Mouse (Mus musculus): Measurements from ENCODE around the gene Mrps7.

The Mrps7 gene

GRCm38 (mm10) chr11:115603476-115604303 is at the start of gene Mrps7, which contains the start of gene Gga3:
Mrps7 (plus strand) TSS chr11:115603925.
Gga3 (minus strand) TSS chr11:115604051.
- DNase-seq, result peak; percentile 91 to 94

DNA sequence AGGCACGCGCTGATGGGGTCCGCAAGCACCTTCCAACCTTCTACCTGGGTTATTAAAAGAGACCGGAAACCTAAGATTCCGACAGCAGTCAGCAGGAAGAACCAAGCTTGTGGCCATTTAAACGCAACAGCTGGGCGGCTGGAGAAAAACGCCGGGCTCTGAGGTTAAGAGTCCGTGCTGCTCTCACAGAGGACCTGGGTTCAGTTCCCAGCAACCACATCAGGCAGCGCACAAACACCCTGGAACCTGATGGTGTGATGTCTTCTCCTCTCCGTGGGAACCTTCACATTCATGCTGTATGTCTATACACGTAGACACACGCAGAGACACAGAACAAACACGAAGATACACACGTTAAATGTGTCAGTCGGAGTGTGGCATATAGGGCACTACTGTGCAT is 48.0 kb upstream of the Mrps7 start:
- no peak for DNase-seq

GRCm38 (mm10) chr11:115563406-115563805 is 40.3 kb upstream of the Mrps7 start:
- DNase-seq, result no peak

GRCm38 (mm10) chr11:115564064-115564809 is 39.5 kb upstream of the Mrps7 start, which contains the start of gene Nup85:
Nup85 (plus strand) TSS chr11:115564434.
- peak; percentile 95 to 97 for DNase-seq

DNA sequence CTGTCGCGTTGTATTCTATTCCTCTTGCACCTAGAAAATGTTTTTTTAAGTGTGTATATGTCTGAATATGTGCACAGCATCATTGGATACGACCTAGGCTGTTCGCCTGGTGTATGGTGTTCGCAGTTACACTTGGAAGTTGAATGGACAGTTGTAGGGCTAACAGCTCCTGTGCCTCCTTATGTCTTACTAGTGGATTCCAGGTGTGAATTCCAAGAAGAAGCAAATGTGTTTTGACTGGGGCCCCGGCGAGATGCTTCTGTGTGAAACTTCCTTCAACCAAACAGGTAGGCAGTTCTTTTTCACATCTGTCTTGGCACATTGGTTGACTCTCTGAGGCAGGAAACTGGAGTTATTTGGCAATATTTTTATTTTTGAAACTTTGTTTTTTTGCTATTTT is 38.8 kb upstream of the Mrps7 start:
- no peak for DNase-seq

DNA sequence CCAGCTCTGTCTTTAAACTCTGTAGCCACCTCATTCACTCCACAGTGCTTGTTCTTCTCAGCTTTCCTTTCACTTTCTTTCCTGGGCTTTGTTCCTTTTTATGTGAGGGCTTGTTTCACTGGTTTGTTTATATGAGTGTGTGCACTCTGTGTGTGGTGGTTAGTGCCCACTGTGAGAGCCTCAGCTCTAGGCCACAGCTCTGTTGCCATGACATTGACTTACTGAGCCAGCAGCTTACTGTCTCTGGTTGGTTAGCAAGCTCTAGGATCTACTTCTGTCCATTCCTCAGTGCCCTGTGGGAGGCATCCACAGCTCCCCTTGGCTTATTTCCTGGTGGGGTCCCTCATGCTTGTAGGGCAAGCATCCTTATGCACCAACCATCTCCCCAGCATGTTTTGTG is 24.6 kb upstream of the Mrps7 start:
- DNase-seq, result no peak

DNA sequence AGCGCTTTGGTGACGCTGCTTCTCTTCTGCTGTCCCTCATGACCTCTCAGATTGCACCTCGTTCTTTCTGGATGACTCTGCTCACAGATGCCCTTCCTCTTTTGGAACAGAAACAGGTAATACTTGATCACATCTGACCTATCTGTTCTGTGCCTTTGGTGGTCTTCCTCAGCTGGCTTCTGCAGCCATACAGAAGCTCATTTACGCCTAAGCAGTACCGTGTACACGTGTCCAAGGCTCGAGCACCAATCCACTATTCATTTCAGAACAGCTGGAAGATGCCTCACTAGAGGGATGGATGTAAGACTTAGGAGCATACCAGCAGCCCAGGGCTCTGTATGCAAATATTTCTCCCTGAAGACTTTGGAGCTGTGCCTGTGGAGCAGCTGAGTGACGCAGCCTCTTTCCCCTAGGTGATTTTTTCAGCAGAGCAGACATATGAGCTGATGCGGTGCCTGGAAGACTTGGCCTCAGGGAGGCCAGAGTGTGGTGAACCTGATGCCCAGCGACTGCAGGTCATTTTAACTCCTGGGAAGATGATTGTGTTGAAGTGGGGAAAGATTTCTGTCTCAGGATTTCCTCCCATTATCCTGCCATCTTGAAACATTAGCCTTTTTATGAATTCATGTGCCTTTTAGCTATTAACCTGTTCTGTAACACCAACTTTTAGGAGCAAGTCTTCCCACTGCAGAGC is 20.7 kb upstream of the Mrps7 start:
- DNase-seq, result no peak

DNA sequence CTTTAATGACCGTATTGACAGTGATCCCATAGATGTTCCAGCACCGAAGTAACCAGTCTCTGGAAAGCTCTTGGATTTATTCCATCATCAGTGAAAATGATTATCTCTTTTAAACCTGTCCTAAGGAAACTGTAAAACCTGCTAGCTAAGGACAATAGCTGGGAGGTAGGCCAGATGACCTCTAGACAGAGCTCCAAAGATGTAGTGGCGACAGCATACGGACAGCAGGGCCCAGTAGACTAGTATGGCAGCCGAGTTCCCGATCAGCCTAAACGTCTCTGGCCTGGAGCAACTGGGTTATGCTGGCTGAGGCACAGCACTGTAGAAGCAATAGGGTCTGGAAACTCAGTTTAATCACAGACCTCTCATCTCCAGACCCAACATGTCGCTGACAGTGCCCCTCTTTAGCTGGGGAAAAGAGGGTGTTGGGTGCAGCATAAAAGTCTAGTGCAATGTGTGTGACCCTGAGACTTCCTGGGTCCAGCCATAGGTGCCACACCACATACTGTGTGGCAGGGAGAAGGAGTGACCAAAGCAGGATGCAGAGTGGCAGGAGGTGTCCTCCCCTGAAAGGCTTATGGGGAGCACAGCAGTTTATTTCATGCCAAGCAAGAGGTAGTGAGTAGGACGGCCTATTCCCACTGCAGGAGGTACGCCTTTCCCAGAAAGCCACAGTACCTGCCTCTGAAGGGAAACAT is 19.2 kb upstream of the Mrps7 start:
- no peak for DNase-seq

DNA sequence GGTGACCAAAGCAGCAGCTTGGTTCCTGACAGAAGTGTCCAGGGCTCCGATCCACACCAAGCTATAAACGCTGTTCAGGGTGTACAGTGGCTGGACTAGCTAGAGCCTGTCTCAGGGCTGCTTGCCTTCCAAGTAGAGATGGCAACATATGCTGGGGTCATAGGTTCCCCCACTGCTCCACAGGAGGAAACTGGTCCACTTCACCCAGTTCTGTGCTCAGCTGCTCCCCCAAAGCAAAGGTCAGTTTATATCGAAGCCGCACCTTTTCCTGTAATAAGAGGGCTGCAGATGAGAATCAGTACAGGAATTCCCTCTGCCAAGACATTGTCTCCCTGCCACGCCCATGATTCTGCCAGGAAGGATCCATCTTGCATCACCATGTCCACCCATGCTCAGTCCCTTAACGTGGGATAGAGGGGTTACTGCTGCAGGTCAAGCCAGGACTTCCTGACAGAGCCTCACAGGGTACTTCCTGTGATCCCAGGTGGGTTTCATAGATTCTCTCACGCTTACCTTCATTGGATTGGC is 18.1 kb upstream of the Mrps7 start:
- peak; percentile 30 to 48 for DNase-seq

GRCm38 (mm10) chr11:115586403-115586802 is 17.3 kb upstream of the Mrps7 start:
- no peak for DNase-seq

DNA sequence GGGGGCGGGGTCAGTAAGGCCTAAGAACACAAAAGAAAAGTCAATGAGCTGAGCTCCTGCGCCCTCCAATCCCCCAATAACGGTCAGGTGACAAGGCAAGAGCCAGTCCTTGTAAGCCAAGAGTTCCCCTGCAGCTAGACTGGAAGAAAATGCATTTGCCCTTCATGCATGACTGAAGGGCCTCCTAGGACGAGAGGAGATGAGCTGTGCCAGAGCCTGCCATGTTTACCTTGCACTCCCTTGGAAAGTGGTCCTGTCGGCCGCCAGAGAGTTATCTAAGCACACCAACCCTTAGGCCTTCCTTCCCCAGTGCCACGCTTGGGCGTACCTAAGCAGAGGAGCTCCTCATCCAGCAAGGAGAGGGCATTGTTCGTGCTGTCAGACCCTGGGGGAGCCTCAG is 15.7 kb upstream of the Mrps7 start:
- DNase-seq, result no peak

- no peak for DNase-seq
Measured at GRCm38 (mm10) chr11:115590526-115591075, 13.1 kb upstream of the Mrps7 start.

GRCm38 (mm10) chr11:115595209-115595608 is 8.5 kb upstream of the Mrps7 start:
- no peak for DNase-seq

DNA sequence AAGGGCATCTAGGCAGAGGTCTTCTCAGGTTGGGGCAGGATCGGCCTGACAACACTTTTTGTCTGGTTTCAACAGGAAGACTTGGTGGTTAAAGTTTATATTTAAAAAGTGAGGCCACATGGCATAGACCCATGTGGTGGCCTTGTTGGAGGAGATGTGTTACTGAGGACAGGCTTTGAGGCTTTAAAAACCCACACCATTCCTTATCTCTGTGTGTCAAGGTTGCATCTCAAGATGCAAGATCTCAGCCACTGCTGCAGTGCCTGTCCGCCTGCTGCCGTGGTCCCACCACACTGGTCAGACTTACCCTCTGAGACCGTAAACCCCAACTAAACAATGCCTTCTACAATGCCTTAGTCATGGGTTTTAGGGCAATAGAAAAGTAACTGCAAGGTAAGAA is 5.4 kb upstream of the Mrps7 start:
- DNase-seq, result no peak

GRCm38 (mm10) chr11:115599722-115600121 is 4.0 kb upstream of the Mrps7 start:
- DNase-seq, result no peak

GRCm38 (mm10) chr11:115600743-115601142 is 3.0 kb upstream of the Mrps7 start:
- no peak for DNase-seq

DNA sequence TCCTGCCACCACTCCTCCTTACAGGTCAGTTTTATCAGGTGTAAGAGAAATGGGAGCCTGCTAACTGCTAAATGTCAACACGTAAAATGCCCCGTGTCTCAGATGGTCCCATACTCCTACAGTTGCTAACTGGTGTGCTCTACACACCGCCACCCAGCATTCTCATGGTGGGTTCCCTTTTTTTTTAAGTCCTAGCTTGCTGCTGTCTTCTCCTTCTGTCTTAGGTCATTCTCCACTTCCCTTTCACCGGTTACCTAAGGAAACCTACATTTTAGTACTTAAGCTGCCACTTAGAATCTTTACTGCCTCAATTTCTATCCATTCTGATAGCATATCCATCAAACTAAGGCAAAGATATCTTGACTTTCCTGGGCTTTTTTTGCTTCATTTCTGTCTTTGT is 2.6 kb upstream of the Mrps7 start:
- no peak for DNase-seq

DNA sequence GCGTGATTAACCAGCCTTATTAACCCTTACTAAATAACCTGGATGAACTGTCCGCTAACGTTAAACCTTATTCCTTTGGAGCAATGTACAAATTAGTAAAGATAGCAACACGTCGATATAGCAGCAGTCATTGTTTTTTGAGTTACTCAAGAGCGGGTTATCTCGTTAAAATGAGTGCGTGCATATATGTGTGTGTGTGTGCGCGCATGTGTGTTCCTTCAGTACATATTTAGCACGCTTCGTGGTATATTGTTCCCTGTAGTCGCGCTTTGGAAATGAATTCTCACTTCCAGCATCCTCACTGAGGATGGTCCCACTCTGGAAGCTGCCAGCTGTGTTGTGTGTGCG is 623 bp upstream of the Mrps7 start:
- no peak for DNase-seq

DNA sequence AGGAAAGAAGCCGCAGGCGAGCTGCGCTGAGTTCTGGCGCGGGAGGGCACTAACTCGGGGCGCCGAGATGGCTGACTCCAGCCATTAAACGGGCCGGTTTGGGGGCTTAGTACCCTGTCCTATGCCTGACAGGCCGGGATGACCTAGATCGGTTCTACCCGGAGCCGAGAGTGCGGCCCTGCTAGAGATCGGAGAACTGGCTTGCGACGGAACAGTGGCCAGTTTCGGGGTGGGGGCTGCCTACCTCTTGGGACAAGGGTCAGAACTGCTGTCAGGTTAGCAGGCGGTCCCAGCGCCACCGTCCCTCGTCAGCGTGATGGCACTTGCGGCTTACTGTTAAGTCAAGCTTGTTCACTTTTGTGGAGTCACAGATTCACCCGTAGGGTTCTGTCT is 575 bp downstream of the Mrps7 start:
- no peak for DNase-seq

GRCm38 (mm10) chr11:115606733-115607132 is 3.0 kb downstream of the Mrps7 start:
- no peak for DNase-seq

DNA sequence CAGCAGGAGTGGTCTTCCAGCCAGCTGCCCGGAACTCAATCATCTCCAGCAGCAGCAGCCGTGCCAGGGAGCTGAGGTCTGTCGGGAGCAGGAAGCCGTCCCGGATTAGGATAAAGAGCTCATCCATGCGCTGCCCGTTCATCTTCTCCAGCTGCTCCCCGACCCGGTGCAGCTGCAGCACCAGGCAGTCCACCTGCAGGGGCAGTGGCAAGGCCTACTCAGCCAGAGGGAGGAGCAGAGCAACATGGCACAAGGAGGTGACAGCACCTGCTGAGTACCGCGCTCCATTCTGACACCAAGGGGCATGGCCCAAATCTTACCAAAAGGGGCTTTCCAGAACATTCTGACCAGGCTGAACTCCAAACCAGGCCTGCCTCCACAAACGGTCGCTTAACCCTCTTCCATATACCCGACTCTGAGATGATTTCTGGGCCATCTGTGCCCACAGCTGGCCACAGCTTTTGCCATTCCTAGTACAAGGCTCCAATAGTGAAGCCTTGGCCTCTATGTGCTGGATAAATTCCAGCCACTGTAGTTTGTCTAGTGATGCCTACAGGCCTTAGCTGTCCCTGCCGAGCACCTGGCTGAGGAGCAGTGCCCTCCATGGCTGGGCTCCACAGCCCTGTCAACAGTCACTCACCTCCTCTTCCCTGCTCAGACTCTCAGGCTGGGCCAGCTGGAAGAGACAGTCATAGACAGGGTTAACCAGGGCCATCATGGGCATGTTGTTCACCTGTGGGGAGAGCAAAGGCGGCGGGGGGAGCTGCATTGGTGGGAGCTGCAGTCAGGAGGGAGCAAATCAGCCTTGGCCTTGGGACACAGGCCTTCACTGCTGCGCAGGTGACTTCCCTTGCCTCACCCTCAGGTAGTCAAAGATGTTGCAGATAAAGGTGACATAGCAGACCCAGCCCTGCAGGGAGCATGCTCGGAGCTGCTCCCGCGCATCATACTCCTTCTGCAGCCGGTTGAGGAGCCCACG is 5.0 kb downstream of the Mrps7 start:
- no peak for DNase-seq

Data from lung, adult 18-20 months (tissue).